Mouse (Mus musculus): ENCODE results near the gene Ptges3. TPM values are rescaled to one million over a fixed set of nuclear protein-coding genes. Genes with fewer than 3 reads are reported as not detected.

Ptges3 gene
- polyA plus RNA-seq, 2 experiments = 93.0 to 461 TPM

DNA sequence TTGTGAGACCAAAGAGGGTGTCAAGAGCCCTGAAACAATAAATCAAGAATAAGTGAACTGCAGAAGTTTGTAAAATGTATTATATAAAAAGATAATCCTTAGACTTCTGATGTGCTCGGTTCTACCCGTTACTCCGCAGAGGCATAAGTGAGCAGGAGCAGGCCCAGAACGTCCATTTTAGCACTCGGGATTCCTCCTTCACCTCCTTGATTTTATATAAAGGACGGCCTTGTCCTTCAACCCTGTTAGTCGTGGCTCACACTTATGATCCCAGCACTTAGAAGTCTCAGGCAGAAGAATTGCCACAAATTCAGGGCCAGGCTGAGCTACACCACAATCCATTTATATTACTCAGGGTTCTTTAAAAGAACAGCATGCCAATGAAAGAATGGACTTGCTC, 28.8 kb upstream of the Ptges3 start:
- WGBS = 89% methylated on average over 7 of the region's 7 CpGs
- H3K27me3 ChIP-seq (ENCODE audit: control insufficient read depth, insufficient read depth, low read length) = no peaks in the 10 kb centered on the region
- H3K36me3 ChIP-seq (ENCODE audit: control insufficient read depth, insufficient read depth, low read length) = peaks cover 57% of the 10 kb centered on the region
- DNase-seq (ENCODE audit: low spot score) (no peak), ATAC-seq (ENCODE audit: low FRiP score, low read depth) (no peak)
- TF ChIP-seq POLR2A (IDR thresholded peaks at IDR 0.05; ENCODE audit: borderline replicate concordance, extremely low read depth, insufficient read depth, insufficient read length) = no peak
- no peak overlapping the region for H3K27ac ChIP-seq (replicated peaks; ENCODE audit: low read depth, low read length)
- H3K9ac ChIP-seq (ENCODE audit: low read depth, low read length, severe bottlenecking) = no peak overlapping the region
- no peaks in the 10 kb centered on the region for H3K9me3 ChIP-seq (ENCODE audit: control insufficient read depth, low read length)
- peaks cover 5% of the 10 kb centered on the region for H3K4me1 ChIP-seq (ENCODE audit: control insufficient read depth, insufficient read depth, low read length)
- no peak overlapping the region for H3K4me2 ChIP-seq (replicated peaks; ENCODE audit: low read depth, low read length, severe bottlenecking)
- H3K4me3 ChIP-seq (replicated peaks; ENCODE audit: low read length) = no peak overlapping the region

DNA sequence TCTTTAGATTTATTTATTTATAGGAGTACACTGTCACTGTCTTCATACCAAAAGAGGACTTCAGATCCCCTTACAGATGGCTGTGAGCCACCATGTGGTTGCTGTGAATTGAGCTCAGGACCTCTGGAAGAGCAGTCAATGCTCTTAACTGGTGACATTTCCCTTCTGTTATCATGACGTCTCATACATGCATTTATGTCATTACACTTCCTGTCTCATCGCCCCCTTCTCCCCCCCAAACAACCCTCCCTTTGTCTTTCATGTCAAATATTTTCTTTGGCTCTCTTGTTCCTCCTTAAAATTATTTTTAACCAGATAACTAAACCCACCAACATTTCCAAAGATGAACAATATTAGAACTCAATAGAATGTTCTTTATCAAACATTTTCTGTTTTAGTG, 27.9 kb upstream of the Ptges3 start:
- ATAC-seq (ENCODE audit: low FRiP score, low read depth) (no peak), DNase-seq (ENCODE audit: low spot score) (no peak)
- Histone ChIP-seq H3K27me3 (ENCODE audit: control insufficient read depth, insufficient read depth, low read length) (no peaks in the 10 kb centered on the region), H3K4me3 (replicated peaks; ENCODE audit: low read length) (no peak overlapping the region), H3K27ac (replicated peaks; ENCODE audit: low read depth, low read length) (no peak overlapping the region), H3K4me2 (replicated peaks; ENCODE audit: low read depth, low read length, severe bottlenecking) (no peak overlapping the region), H3K36me3 (ENCODE audit: control insufficient read depth, insufficient read depth, low read length) (peaks cover 51% of the 10 kb centered on the region), H3K9me3 (ENCODE audit: control insufficient read depth, low read length) (no peaks in the 10 kb centered on the region), H3K4me1 (ENCODE audit: control insufficient read depth, insufficient read depth, low read length) (peaks cover 5% of the 10 kb centered on the region), H3K9ac (ENCODE audit: low read depth, low read length, severe bottlenecking) (no peak overlapping the region)
- 83% methylated on average over 2 of the region's 2 CpGs for WGBS
- no peak for TF ChIP-seq POLR2A (IDR thresholded peaks at IDR 0.05; ENCODE audit: borderline replicate concordance, extremely low read depth, insufficient read depth, insufficient read length)

DNA sequence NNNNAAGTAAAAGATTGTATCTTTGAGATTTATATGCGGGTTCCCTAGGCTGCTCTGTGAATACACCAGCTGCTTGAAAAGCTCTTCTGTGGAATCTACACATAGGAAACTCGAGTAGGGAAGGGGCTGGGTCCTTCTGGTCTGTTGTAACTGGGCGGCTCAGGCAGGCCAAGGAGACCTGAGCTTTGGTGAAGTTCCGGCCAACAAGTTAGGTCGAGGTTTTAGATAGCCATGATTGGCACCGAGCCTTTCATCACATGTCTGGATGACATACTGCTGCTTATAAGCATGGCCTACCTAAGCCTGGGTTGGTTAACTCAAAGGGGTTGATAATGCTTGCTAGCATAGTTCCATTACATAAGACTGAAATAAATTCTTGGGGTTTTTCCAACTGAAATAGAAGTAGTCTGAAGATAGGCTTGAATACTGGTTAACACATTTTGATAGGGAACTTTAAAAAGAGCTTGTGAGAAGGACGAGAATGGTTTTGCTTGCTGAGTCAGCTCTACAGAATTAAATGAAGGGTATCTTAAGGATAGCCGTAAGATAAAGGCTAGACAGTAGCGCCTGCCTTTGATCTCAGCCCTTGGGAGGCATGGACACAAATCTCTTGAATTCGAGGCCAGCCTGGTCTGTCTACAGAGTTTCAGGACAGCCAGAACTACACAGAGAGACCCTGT, 21.9 kb upstream of the Ptges3 start:
- H3K4me3 ChIP-seq (replicated peaks; ENCODE audit: low read length) = peak overlapping the region; percentile 97
- H3K4me2 ChIP-seq (replicated peaks; ENCODE audit: low read depth, low read length, severe bottlenecking) = peak overlapping the region; percentile 68
- no peak for TF ChIP-seq POLR2A (IDR thresholded peaks at IDR 0.05; ENCODE audit: borderline replicate concordance, extremely low read depth, insufficient read depth, insufficient read length)
- DNase-seq (ENCODE audit: low spot score) = peak; percentile 70
- H3K4me1 ChIP-seq (ENCODE audit: control insufficient read depth, insufficient read depth, low read length) = peaks cover 26% of the 10 kb centered on the region
- peak; percentile 19; the same call in 1 of the 2 replicates for ATAC-seq (ENCODE audit: low FRiP score, low read depth)
- WGBS = 5% methylated on average over 10 of the region's 10 CpGs
- no peaks in the 10 kb centered on the region for H3K9me3 ChIP-seq (ENCODE audit: control insufficient read depth, low read length)
- peak overlapping the region; percentile 91 for H3K27ac ChIP-seq (replicated peaks; ENCODE audit: low read depth, low read length)
- no peaks in the 10 kb centered on the region for H3K27me3 ChIP-seq (ENCODE audit: control insufficient read depth, insufficient read depth, low read length)
- peaks cover 35% of the 10 kb centered on the region for H3K36me3 ChIP-seq (ENCODE audit: control insufficient read depth, insufficient read depth, low read length)
- H3K9ac ChIP-seq (ENCODE audit: low read depth, low read length, severe bottlenecking) = peak overlapping the region; percentile 99

- no peak overlapping the region for H3K27ac ChIP-seq (replicated peaks; ENCODE audit: low read depth, low read length)
These were observed 20.8 kb upstream of the Ptges3 start for GRCm38 (mm10) chr10:128037921-128038320.

GRCm38 (mm10) chr10:128039167-128039566, 19.6 kb upstream of the Ptges3 start:
- no peak overlapping the region for H3K4me2 ChIP-seq (replicated peaks; ENCODE audit: low read depth, low read length, severe bottlenecking)
- ATAC-seq (ENCODE audit: low FRiP score, low read depth) (no peak), DNase-seq (ENCODE audit: low spot score) (no peak)
- peaks cover 57% of the 10 kb centered on the region for H3K36me3 ChIP-seq (ENCODE audit: control insufficient read depth, insufficient read depth, low read length)
- no peak overlapping the region for H3K4me3 ChIP-seq (replicated peaks; ENCODE audit: low read length)
- no peak overlapping the region for H3K27ac ChIP-seq (replicated peaks; ENCODE audit: low read depth, low read length)
- H3K9ac ChIP-seq (ENCODE audit: low read depth, low read length, severe bottlenecking) = peak overlapping the region; percentile 16; the same call in 1 of the 2 replicates
- TF ChIP-seq POLR2A (IDR thresholded peaks at IDR 0.05; ENCODE audit: borderline replicate concordance, extremely low read depth, insufficient read depth, insufficient read length) = no peak
- no peaks in the 10 kb centered on the region for H3K9me3 ChIP-seq (ENCODE audit: control insufficient read depth, low read length)
- H3K4me1 ChIP-seq (ENCODE audit: control insufficient read depth, insufficient read depth, low read length) = peaks cover 26% of the 10 kb centered on the region
- 44% methylated on average over 5 of the region's 5 CpGs for WGBS
- no peaks in the 10 kb centered on the region for H3K27me3 ChIP-seq (ENCODE audit: control insufficient read depth, insufficient read depth, low read length)

More at GRCm38 (mm10) chr10:128037921-128038320, 20.8 kb upstream of the Ptges3 start:
- peak overlapping the region; percentile 21; the same call in 1 of the 2 replicates for H3K4me2 ChIP-seq (replicated peaks; ENCODE audit: low read depth, low read length, severe bottlenecking)
- H3K9me3 ChIP-seq (ENCODE audit: control insufficient read depth, low read length) = no peaks in the 10 kb centered on the region
- peaks cover 26% of the 10 kb centered on the region for H3K4me1 ChIP-seq (ENCODE audit: control insufficient read depth, insufficient read depth, low read length)
- H3K4me3 ChIP-seq (replicated peaks; ENCODE audit: low read length) = peak overlapping the region; percentile 12; the same call in 1 of the 2 replicates
- peaks cover 45% of the 10 kb centered on the region for H3K36me3 ChIP-seq (ENCODE audit: control insufficient read depth, insufficient read depth, low read length)
- H3K27me3 ChIP-seq (ENCODE audit: control insufficient read depth, insufficient read depth, low read length) = no peaks in the 10 kb centered on the region
- no peak overlapping the region for H3K9ac ChIP-seq (ENCODE audit: low read depth, low read length, severe bottlenecking)
- WGBS = 76% methylated on average over 3 of the region's 3 CpGs
- TF ChIP-seq POLR2A (IDR thresholded peaks at IDR 0.05; ENCODE audit: borderline replicate concordance, extremely low read depth, insufficient read depth, insufficient read length) = no peak
- ATAC-seq (ENCODE audit: low FRiP score, low read depth) (no peak), DNase-seq (ENCODE audit: low spot score) (no peak)
